Mouse (Mus musculus) megakaryocyte, embryonic 14.5 days (primary cell): ENCODE measurements around the gene Filip1l.

Source experiments
- FLI1 ChIP-seq: IDR thresholded peaks from 2 replicates; pipeline ENCODE4 v1.6.1; 2012; ENCODE audit warnings: low read length, inconsistent platforms, mixed read lengths
- GATA1 ChIP-seq: IDR thresholded peaks from 3 replicates; pipeline ENCODE4 v1.6.1; 2012; ENCODE audit warnings: mixed read lengths, low read length, inconsistent platforms, borderline replicate concordance

GRCm38 (mm10) chr16:57375248-57375837 lies 22.4 kb downstream of the Filip1l start:
- TF ChIP-seq GATA1 (no peak), FLI1 (no peak)
